Mouse (Mus musculus): ENCODE measurements around the gene Rai2.

GRCm38 (mm10) chrX:161743080-161743479 is 26.2 kb downstream of the Rai2 start:
- 0 out of 2 replicates have a peak, but pooled peaks have one; percentile 3 for TF ChIP-seq CTCF (IDR thresholded peaks at IDR 0.05; ENCODE audit: control insufficient read depth, insufficient read depth, low read length)
- TF ChIP-seq POLR2A (IDR thresholded peaks at IDR 0.05; ENCODE audit: borderline replicate concordance, control insufficient read depth, low read depth, low read length), result no peak
